Mouse (Mus musculus): ENCODE results near the gene Cbx5. TPM values are rescaled to one million over a fixed set of nuclear protein-coding genes. Genes with fewer than 3 reads are reported as not detected.

Gene Cbx5
- polyA plus RNA-seq, 1 experiment from 2014 or later = 118 TPM

- no peak for ATAC-seq (replicated peaks; ENCODE audit: low FRiP score, low TSS enrichment, low read depth)
- Histone ChIP-seq H3K4me1 (replicated peaks; ENCODE audit: control insufficient read depth, insufficient read depth, low read length) (peaks cover 25% of the 10 kb centered on the region), H3K27ac (ENCODE audit: low read depth) (peak overlapping the region; percentile 33; the same call in 1 of the 2 replicates), H3K9me3 (ENCODE audit: control insufficient read depth, low read length) (no peaks in the 10 kb centered on the region), H3K27me3 (replicated peaks; ENCODE audit: control insufficient read depth, insufficient read depth, low read length) (no peaks in the 10 kb centered on the region), H3K9ac (ENCODE audit: low read length) (peak overlapping the region; percentile 20; the same call in 1 of the 2 replicates), H3K36me3 (ENCODE audit: control insufficient read depth, insufficient read depth, low read length) (peaks cover 40% of the 10 kb centered on the region), H3K4me3 (ENCODE audit: low read depth, low read length) (peak overlapping the region; percentile 17; the same call in 1 of the 2 replicates), H3K4me2 (ENCODE audit: low read length) (peak overlapping the region; percentile 42)
- WGBS = 40% methylated on average over 2 of the region's 2 CpGs
- no peak for DNase-seq (ENCODE audit: low spot score)
Observed at GRCm38 (mm10) chr15:103214149-103214548, 25.5 kb downstream of the Cbx5 start.

GRCm38 (mm10) chr15:103205156-103205555 lies 34.5 kb downstream of the Cbx5 start:
- Histone ChIP-seq H3K9ac (ENCODE audit: low read length) (no peak overlapping the region), H3K27ac (ENCODE audit: low read depth) (no peak overlapping the region), H3K27me3 (replicated peaks; ENCODE audit: control insufficient read depth, insufficient read depth, low read length) (no peaks in the 10 kb centered on the region), H3K4me3 (ENCODE audit: low read depth, low read length) (no peak overlapping the region), H3K36me3 (ENCODE audit: control insufficient read depth, insufficient read depth, low read length) (peaks cover 74% of the 10 kb centered on the region), H3K9me3 (ENCODE audit: control insufficient read depth, low read length) (no peaks in the 10 kb centered on the region), H3K4me2 (ENCODE audit: low read length) (no peak overlapping the region), H3K4me1 (replicated peaks; ENCODE audit: control insufficient read depth, insufficient read depth, low read length) (peaks cover 8% of the 10 kb centered on the region)
- DNase-seq (ENCODE audit: low spot score) (no peak), ATAC-seq (replicated peaks; ENCODE audit: low FRiP score, low TSS enrichment, low read depth) (no peak)
- WGBS = 54% methylated on average over 2 of the region's 2 CpGs

GRCm38 (mm10) chr15:103202088-103202793 lies 37.4 kb downstream of the Cbx5 start:
- ATAC-seq (replicated peaks; ENCODE audit: low FRiP score, low TSS enrichment, low read depth) = no peak
- DNase-seq (ENCODE audit: low spot score) = peak; percentile 74
- peak overlapping the region; percentile 57 for H3K27ac ChIP-seq (ENCODE audit: low read depth)

GRCm38 (mm10) chr15:103197785-103198184 lies 41.8 kb downstream of the Cbx5 start:
- 82% methylated on average over 4 of the region's 4 CpGs for WGBS
- no peaks in the 10 kb centered on the region for H3K9me3 ChIP-seq (ENCODE audit: control insufficient read depth, low read length)
- H3K27me3 ChIP-seq (replicated peaks; ENCODE audit: control insufficient read depth, insufficient read depth, low read length) = no peaks in the 10 kb centered on the region
- no peak overlapping the region for H3K27ac ChIP-seq (ENCODE audit: low read depth)
- peaks cover 5% of the 10 kb centered on the region for H3K4me1 ChIP-seq (replicated peaks; ENCODE audit: control insufficient read depth, insufficient read depth, low read length)
- H3K36me3 ChIP-seq (ENCODE audit: control insufficient read depth, insufficient read depth, low read length) = peaks cover 80% of the 10 kb centered on the region
- no peak for ATAC-seq (replicated peaks; ENCODE audit: low FRiP score, low TSS enrichment, low read depth)
- DNase-seq (ENCODE audit: low spot score) = no peak
- no peak overlapping the region for H3K4me3 ChIP-seq (ENCODE audit: low read depth, low read length)
- no peak overlapping the region for H3K4me2 ChIP-seq (ENCODE audit: low read length)
- H3K9ac ChIP-seq (ENCODE audit: low read length) = no peak overlapping the region

More at GRCm38 (mm10) chr15:103202088-103202793, 37.4 kb downstream of the Cbx5 start:
- 36% methylated on average over 6 of the region's 6 CpGs for WGBS
- peaks cover 75% of the 10 kb centered on the region for H3K36me3 ChIP-seq (ENCODE audit: control insufficient read depth, insufficient read depth, low read length)
- H3K4me3 ChIP-seq (ENCODE audit: low read depth, low read length) = no peak overlapping the region
- H3K27me3 ChIP-seq (replicated peaks; ENCODE audit: control insufficient read depth, insufficient read depth, low read length) = no peaks in the 10 kb centered on the region
- peak overlapping the region; percentile 33 for H3K4me2 ChIP-seq (ENCODE audit: low read length)
- no peak overlapping the region for H3K9ac ChIP-seq (ENCODE audit: low read length)
- peaks cover 8% of the 10 kb centered on the region for H3K4me1 ChIP-seq (replicated peaks; ENCODE audit: control insufficient read depth, insufficient read depth, low read length)
- no peaks in the 10 kb centered on the region for H3K9me3 ChIP-seq (ENCODE audit: control insufficient read depth, low read length)

- Histone ChIP-seq H3K36me3 (ENCODE audit: control insufficient read depth, insufficient read depth, low read length) (peaks cover 89% of the 10 kb centered on the region), H3K4me1 (replicated peaks; ENCODE audit: control insufficient read depth, insufficient read depth, low read length) (no peaks in the 10 kb centered on the region), H3K9ac (ENCODE audit: low read length) (no peak overlapping the region), H3K27ac (ENCODE audit: low read depth) (no peak overlapping the region), H3K27me3 (replicated peaks; ENCODE audit: control insufficient read depth, insufficient read depth, low read length) (no peaks in the 10 kb centered on the region), H3K4me2 (ENCODE audit: low read length) (no peak overlapping the region), H3K4me3 (ENCODE audit: low read depth, low read length) (no peak overlapping the region), H3K9me3 (ENCODE audit: control insufficient read depth, low read length) (no peaks in the 10 kb centered on the region)
- WGBS = 92% methylated on average over 1 of the region's 1 CpGs
- ATAC-seq (replicated peaks; ENCODE audit: low FRiP score, low TSS enrichment, low read depth) (no peak), DNase-seq (ENCODE audit: low spot score) (no peak)
Observed at GRCm38 (mm10) chr15:103196835-103197234, 42.8 kb downstream of the Cbx5 start.

- Histone ChIP-seq H3K27ac (ENCODE audit: low read depth) (no peak overlapping the region), H3K36me3 (ENCODE audit: control insufficient read depth, insufficient read depth, low read length) (peaks cover 86% of the 10 kb centered on the region)
- WGBS = 76% methylated on average over 2 of the region's 2 CpGs
Observed at GRCm38 (mm10) chr15:103193606-103194005, 46.0 kb downstream of the Cbx5 start.

GRCm38 (mm10) chr15:103190531-103191462 lies 48.8 kb downstream of the Cbx5 start:
- DNase-seq (ENCODE audit: low spot score) = no peak
- Histone ChIP-seq H3K36me3 (ENCODE audit: control insufficient read depth, insufficient read depth, low read length) (peaks cover 59% of the 10 kb centered on the region), H3K4me3 (ENCODE audit: low read depth, low read length) (no peak overlapping the region), H3K27me3 (replicated peaks; ENCODE audit: control insufficient read depth, insufficient read depth, low read length) (no peaks in the 10 kb centered on the region), H3K4me1 (replicated peaks; ENCODE audit: control insufficient read depth, insufficient read depth, low read length) (no peaks in the 10 kb centered on the region), H3K4me2 (ENCODE audit: low read length) (no peak overlapping the region), H3K27ac (ENCODE audit: low read depth) (no peak overlapping the region), H3K9me3 (ENCODE audit: control insufficient read depth, low read length) (no peaks in the 10 kb centered on the region), H3K9ac (ENCODE audit: low read length) (no peak overlapping the region)
- ATAC-seq (replicated peaks; ENCODE audit: low FRiP score, low TSS enrichment, low read depth) = no peak
- WGBS = 54% methylated on average over 10 of the region's 10 CpGs

More at GRCm38 (mm10) chr15:103193606-103194005, 46.0 kb downstream of the Cbx5 start:
- Histone ChIP-seq H3K9me3 (ENCODE audit: control insufficient read depth, low read length) (no peaks in the 10 kb centered on the region), H3K9ac (ENCODE audit: low read length) (no peak overlapping the region), H3K4me2 (ENCODE audit: low read length) (no peak overlapping the region), H3K4me3 (ENCODE audit: low read depth, low read length) (no peak overlapping the region), H3K27me3 (replicated peaks; ENCODE audit: control insufficient read depth, insufficient read depth, low read length) (no peaks in the 10 kb centered on the region), H3K4me1 (replicated peaks; ENCODE audit: control insufficient read depth, insufficient read depth, low read length) (no peaks in the 10 kb centered on the region)
- DNase-seq (ENCODE audit: low spot score) = no peak
- ATAC-seq (replicated peaks; ENCODE audit: low FRiP score, low TSS enrichment, low read depth) = no peak

GRCm38 (mm10) chr15:103190083-103190482 lies 49.5 kb downstream of the Cbx5 start:
- 75% methylated on average over 7 of the region's 7 CpGs for WGBS
- DNase-seq (ENCODE audit: low spot score) = no peak
- no peak overlapping the region for H3K4me3 ChIP-seq (ENCODE audit: low read depth, low read length)
- H3K27ac ChIP-seq (ENCODE audit: low read depth) = no peak overlapping the region
- H3K9me3 ChIP-seq (ENCODE audit: control insufficient read depth, low read length) = no peaks in the 10 kb centered on the region
- H3K4me1 ChIP-seq (replicated peaks; ENCODE audit: control insufficient read depth, insufficient read depth, low read length) = no peaks in the 10 kb centered on the region
- no peak overlapping the region for H3K9ac ChIP-seq (ENCODE audit: low read length)
- H3K4me2 ChIP-seq (ENCODE audit: low read length) = no peak overlapping the region
- no peaks in the 10 kb centered on the region for H3K27me3 ChIP-seq (replicated peaks; ENCODE audit: control insufficient read depth, insufficient read depth, low read length)
- peaks cover 52% of the 10 kb centered on the region for H3K36me3 ChIP-seq (ENCODE audit: control insufficient read depth, insufficient read depth, low read length)
- no peak for ATAC-seq (replicated peaks; ENCODE audit: low FRiP score, low TSS enrichment, low read depth)
